Mouse (Mus musculus) ES-E14 (cell line): ENCODE results near the gene Castor1. TPM values are rescaled to one million over a fixed set of nuclear protein-coding genes. Genes with fewer than 3 reads are reported as not detected.
A peak's percentile ranks its signal among the peaks of the same experiment; 100 is the strongest.

Source experiments
- DNase-seq: peaks from one replicate; pipeline ENCODE4 v3.0.0-alpha.2; 2013; ENCODE audit warnings: low read depth, low spot score
- H3K27ac ChIP-seq: 2 replicates; pipeline ENCODE4 v1.5.1; 2012; ENCODE audit warnings: low read depth, mild to moderate bottlenecking, low read length, moderate library complexity, mixed read lengths; ENCODE audit not compliant: poor library complexity, insufficient read depth, severe bottlenecking
- H3K36me3 ChIP-seq: 2 replicates; pipeline ENCODE4 v1.6.1; 2012; ENCODE audit warnings: mild to moderate bottlenecking, low read length, moderate library complexity, mixed read lengths; ENCODE audit not compliant: control insufficient read depth, poor library complexity, insufficient read depth, severe bottlenecking
- H3K4me1 ChIP-seq, 2 experiments: fragments of 150-350 bp in 1 of 2; sonication (generic) in 1 of 2; 2 replicates each; pipeline ENCODE4 v1.6.1; 2012; ENCODE audit warnings: low read length in 2 of 2, mild to moderate bottlenecking in 1 of 2, mixed read lengths in 1 of 2; ENCODE audit not compliant: control insufficient read depth in 2 of 2, insufficient read depth in 2 of 2, poor library complexity in 1 of 2
- H3K4me3 ChIP-seq, 2 experiments: fragments of 150-350 bp in 1 of 2; sonication (generic) in 1 of 2; 2 replicates each; pipeline ENCODE4 v1.5.1; 2012; ENCODE audit warnings: low read length in 2 of 2, low read depth in 1 of 2, mild to moderate bottlenecking in 1 of 2, mixed read lengths in 1 of 2; ENCODE audit not compliant: insufficient read depth in 1 of 2, poor library complexity in 1 of 2, severe bottlenecking in 1 of 2
- H3K9ac ChIP-seq: 2 replicates; pipeline ENCODE4 v1.6.1; 2012; ENCODE audit warnings: low read depth, mild to moderate bottlenecking, low read length, mixed read lengths; ENCODE audit not compliant: poor library complexity, insufficient read depth, severe bottlenecking
- H3K9me3 ChIP-seq: fragments of 150-350 bp; sonication (generic); 2 replicates; pipeline ENCODE4 v1.6.1; 2012; ENCODE audit warnings: low read depth, mild to moderate bottlenecking, low read length; ENCODE audit not compliant: control insufficient read depth, insufficient read depth
- CHD2 ChIP-seq: IDR thresholded peaks from 2 replicates; pipeline ENCODE4 v1.6.1; 2014; ENCODE audit warnings: mild to moderate bottlenecking, low read depth, low read length, inconsistent platforms
- HCFC1 ChIP-seq: IDR thresholded peaks from 2 replicates; pipeline ENCODE4 v1.6.1; 2012; ENCODE audit warnings: low read length, inconsistent platforms, borderline replicate concordance; ENCODE audit not compliant: insufficient read depth
- MAFK ChIP-seq: IDR thresholded peaks from 2 replicates; pipeline ENCODE4 v1.6.1; 2014; ENCODE audit warnings: mild to moderate bottlenecking, low read depth, low read length, inconsistent platforms; ENCODE audit not compliant: insufficient read depth
- ZC3H11A ChIP-seq: IDR thresholded peaks from 2 replicates; pipeline ENCODE4 v1.6.1; 2012; ENCODE audit warnings: low read depth, mild to moderate bottlenecking, inconsistent platforms, low read length, borderline replicate concordance
- ZNF384 ChIP-seq: IDR thresholded peaks from 2 replicates; pipeline ENCODE4 v1.6.1; 2012; ENCODE audit warnings: low read depth, low read length, inconsistent platforms
- in situ Hi-C, 2 experiments: fragments of 600-800 bp; cut with MboI; formaldehyde crosslinking; loops; one replicate each; pipeline ENCODE4 v1.15.1; 2025; ENCODE audit warnings: low sequenced_read_pairs in 2 of 2, inconsistent platforms in 1 of 2; ENCODE audit not compliant: unreplicated experiment in 2 of 2
- total RNA-seq: library from RNA; depleted of rRNA; stranded (reverse); fragments of 300-350 nt; gene quantifications from 2 replicates; pipeline ENCODE4 v1.2.3, GENCODE M21; 2012

The Castor1 gene
- total RNA-seq, 1 experiment, result 45.5 TPM

DNA sequence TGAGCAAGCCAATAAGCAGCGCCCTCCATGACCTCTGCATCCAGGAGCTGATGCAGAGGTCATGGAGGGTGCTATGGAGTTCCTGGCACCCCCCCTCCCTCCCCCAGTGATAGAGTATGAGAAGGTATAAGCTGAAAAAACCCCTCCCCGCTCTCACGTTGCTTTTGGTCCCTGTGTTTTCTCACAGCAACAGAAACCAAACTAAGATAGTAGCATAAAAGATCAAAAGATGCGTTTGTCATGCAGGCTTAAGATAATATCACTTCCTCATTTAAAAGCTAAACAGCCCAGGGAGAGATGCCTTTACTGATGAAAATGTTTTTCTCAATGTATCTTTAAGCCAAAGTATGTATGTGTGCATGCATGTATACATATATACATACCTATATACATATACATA, 28.6 kb downstream of the Castor1 start:
- DNase-seq, result no peak
- peaks cover 6 to 7% of the 10 kb centered on the region in 2 experiments for H3K4me1 ChIP-seq
- H3K36me3 ChIP-seq, result no peaks in the 10 kb centered on the region
- peak overlapping the region; percentile 81 for H3K27ac ChIP-seq
- TF ChIP-seq HCFC1 (no peak), ZC3H11A (no peak), MAFK (no peak), CHD2 (no peak), ZNF384 (no peak)
- in situ Hi-C loops, result no loop called here
- H3K4me3 ChIP-seq, result no peak overlapping the region
- H3K9me3 ChIP-seq, result no peaks in the 10 kb centered on the region
- no peak overlapping the region for H3K9ac ChIP-seq

- no peak for DNase-seq
- in situ Hi-C loops, result no loop called here
- Histone ChIP-seq H3K4me1 (peaks cover 7 to 9% of the 10 kb centered on the region in 2 experiments), H3K4me3 (no peak overlapping the region), H3K27ac (peak overlapping the region; percentile 67), H3K36me3 (no peaks in the 10 kb centered on the region), H3K9ac (no peak overlapping the region), H3K9me3 (no peaks in the 10 kb centered on the region)
- no peak for TF ChIP-seq CHD2
- TF ChIP-seq ZC3H11A, result no peak
- no peak for TF ChIP-seq HCFC1
Observed at GRCm38 (mm10) chr11:4247201-4247959, 29.4 kb downstream of the Castor1 start.

DNA sequence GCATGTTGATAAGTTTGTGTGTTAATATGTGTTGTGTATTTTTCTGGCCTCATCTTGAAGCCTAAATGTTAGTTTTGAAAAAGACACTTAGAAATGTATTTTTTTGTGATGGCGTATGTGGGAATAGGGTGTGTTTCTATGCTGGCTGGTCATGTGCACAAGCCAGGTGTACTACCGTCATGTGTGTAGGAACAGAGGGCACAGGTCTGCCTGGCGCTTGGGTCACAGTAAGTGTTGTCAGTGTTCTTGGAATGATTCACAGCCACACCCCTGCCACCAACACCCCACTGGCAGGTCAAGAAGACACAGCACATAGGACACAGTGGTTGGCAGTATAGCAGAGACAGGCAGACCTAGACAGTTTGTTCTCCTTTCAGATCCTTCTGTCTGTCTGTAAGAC, 31.1 kb downstream of the Castor1 start:
- in situ Hi-C loops, result no loop called here
- Histone ChIP-seq H3K4me3 (no peak overlapping the region), H3K9ac (no peak overlapping the region), H3K4me1 (peaks cover 7 to 12% of the 10 kb centered on the region in 2 experiments), H3K9me3 (no peaks in the 10 kb centered on the region), H3K36me3 (no peaks in the 10 kb centered on the region), H3K27ac (peak overlapping the region; percentile 24; the same call in 1 of the 2 replicates)
- no peak for DNase-seq
- no peak for TF ChIP-seq CHD2
- no peak for TF ChIP-seq MAFK
- TF ChIP-seq ZNF384, result no peak
- no peak for TF ChIP-seq HCFC1
- TF ChIP-seq ZC3H11A, result no peak

GRCm38 (mm10) chr11:4250290-4250689, 32.3 kb downstream of the Castor1 start:
- no peak for DNase-seq
- TF ChIP-seq ZNF384, result no peak
- no peak for TF ChIP-seq MAFK
- no peak for TF ChIP-seq ZC3H11A
- TF ChIP-seq HCFC1, result no peak
- TF ChIP-seq CHD2, result no peak
- no peak overlapping the region for H3K9ac ChIP-seq

More at GRCm38 (mm10) chr11:4250290-4250689, 32.3 kb downstream of the Castor1 start:
- Histone ChIP-seq H3K27ac (no peak overlapping the region), H3K36me3 (no peaks in the 10 kb centered on the region), H3K4me3 (no peak overlapping the region), H3K4me1 (peaks cover 7 to 12% of the 10 kb centered on the region in 2 experiments), H3K9me3 (no peaks in the 10 kb centered on the region)
- in situ Hi-C loops, result loop anchor here in 1 of 2 experiments (10.0 kb wide), 1 partner anchor 175 kb away; no protein-coding TSS in a partner anchor
